Mouse (Mus musculus) liver, adult 10 weeks (tissue): Measurements from ENCODE around the gene Olfr640. TPM values are rescaled to one million over a fixed set of nuclear protein-coding genes. Genes with fewer than 3 reads are reported as not detected.

Experiments
- polyA plus RNA-seq: library from polyadenylated mRNA; stranded (reverse); fragments of 350-450 nt; fragmentation: Illumina TruSeq; extraction: RNeasy Lipid Tissue Mini Kit (QIAGEN cat#74804); gene quantifications from one replicate; pipeline ENCODE4 v1.2.3, GENCODE M21; 2014; ENCODE audit warnings: low read depth, low replicate concordance

The Olfr640 gene
- not detected for polyA plus RNA-seq

DNA sequence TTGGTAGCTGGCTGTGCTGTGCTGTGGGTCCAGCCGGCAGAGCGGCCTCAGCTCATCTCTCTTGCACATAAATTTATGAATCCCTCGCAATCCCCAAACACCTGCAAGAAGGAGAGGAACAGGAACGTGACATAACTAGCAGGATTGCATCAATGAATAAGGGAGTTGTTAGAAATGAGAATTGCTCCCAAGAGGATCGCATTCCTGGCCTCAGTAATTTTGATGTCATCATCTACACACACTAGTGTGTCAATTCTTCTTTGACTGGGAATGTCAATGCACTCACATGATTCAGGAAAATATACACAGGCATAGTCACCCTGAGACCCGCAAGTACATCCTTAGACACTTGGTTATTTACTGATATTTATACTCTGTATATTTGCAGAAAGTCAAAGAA lies at the start of gene Olfr640:
TSS of gene Olfr640 (minus strand) at position 101 of the 400 bp plus-strand sequence.

DNA sequence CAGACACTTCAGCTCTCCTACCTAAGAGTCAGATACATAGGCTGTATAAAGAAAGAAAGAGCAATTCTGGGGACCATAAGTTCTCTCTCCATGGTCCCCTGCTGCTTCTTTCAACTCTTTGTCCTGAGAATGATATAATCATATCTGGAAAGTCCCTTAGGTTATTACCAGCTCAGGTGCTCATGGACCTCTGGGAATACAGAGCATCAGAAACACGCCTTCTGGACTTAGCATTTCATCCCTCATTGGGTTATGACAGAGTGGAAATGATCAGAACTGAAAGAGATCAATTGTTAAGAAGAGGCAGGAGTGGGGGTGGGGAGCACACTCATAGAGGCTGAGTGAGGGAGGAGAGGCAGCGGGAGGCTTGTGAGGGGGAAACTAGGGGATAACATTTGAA lies 46.4 kb upstream of the Olfr640 start, which contains the start of gene Olfr644:
TSS of gene Olfr644 (minus strand) at position 101 of the 400 bp plus-strand sequence.

DNA sequence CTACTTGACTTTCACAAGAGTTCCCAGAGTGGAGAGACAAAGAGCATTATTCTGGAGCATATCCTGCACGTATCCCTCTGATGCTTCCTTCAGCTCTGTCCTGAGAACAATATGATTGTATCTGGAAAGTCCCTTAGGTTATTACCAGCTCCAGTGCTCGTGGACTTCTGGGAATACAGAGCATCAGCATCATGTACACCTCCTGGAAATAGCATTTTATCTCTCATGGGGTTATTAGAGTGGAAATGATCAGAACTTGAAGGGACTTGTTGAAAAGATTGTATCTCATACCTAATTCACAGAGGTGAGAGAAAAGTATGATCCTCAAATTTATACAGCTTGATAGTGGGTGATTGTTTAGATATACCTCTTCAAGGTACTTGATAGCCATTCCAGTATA lies 36.0 kb upstream of the Olfr640 start, which contains the start of gene 4930516K23Rik:
TSS of gene 4930516K23Rik (minus strand) at position 101 of the 400 bp plus-strand sequence.

GRCm38 (mm10) chr7:104052566-104052965 lies 27.2 kb upstream of the Olfr640 start, which contains the start of gene Olfr642:
Olfr642 (minus strand) TSS chr7:104052666.

DNA sequence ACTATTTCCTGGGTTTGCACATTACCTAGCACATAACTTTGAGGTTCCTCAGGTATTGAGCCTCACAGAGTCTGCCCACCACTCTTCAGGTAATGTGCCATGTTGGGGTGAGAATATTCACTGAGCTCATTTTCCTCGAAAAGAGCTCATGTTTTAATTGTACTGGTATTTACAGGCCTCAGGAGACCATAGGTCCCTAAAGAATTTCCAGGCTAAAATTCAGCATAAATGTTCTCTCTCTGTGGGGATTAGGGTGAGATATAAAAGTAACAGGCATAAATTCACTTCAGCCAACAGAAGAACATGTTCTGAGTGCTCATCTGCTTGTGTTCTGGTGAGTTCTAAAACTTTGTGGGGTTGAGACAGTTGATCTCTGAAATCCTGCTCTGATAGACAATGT lies 9.8 kb upstream of the Olfr640 start, which contains the start of gene Olfr641:
TSS of gene Olfr641 (plus strand) at position 301 of the 400 bp plus-strand sequence.

DNA sequence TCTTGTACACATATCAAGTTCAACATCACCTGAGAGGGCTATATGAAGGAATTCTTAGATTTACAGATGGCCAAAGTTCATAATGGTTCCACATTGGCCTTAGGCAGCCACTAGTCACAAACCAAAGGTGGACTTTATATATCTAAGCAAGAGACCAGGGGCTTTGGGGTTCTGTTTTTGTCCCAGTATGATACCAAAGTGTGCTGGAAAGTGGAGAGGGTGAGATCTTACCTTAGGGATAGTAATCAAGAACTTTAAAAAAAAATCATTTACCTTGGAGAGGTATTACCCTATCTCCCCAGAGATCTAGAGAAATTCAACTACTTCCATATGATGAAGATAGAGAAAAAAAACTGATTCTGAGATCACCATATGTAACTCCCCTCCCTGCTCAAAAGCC lies 8.2 kb downstream of the Olfr640 start, which contains the start of gene Olfr639:
TSS of gene Olfr639 (minus strand) at position 101 of the 400 bp plus-strand sequence.

GRCm38 (mm10) chr7:103998446-103998845 lies 26.9 kb downstream of the Olfr640 start, which contains the start of gene Olfr638:
Olfr638 (plus strand) TSS chr7:103998746.

GRCm38 (mm10) chr7:103970852-103971251 lies 54.5 kb downstream of the Olfr640 start, which contains the start of gene Olfr635:
Olfr635 (plus strand) TSS chr7:103971152.

Other genes with a start within 250 kb of the Olfr640 start
- not detected for gene Olfr68, start 245.9 kb downstream of the Olfr640 start, polyA plus RNA-seq
- gene Olfr67, start 233.8 kb downstream of the Olfr640 start, polyA plus RNA-seq = not detected
- 14.4 TPM for gene Hbb-bt, start 211.6 kb downstream of the Olfr640 start, polyA plus RNA-seq
- 131 TPM for gene Hbb-bs, start 197.5 kb downstream of the Olfr640 start, polyA plus RNA-seq
- gene Hbb-bh2, start 185.1 kb downstream of the Olfr640 start, polyA plus RNA-seq = not detected
- gene Hbb-bh1, start 182.4 kb downstream of the Olfr640 start, polyA plus RNA-seq = not detected
- not detected for gene Hbb-y, start 172.4 kb downstream of the Olfr640 start, polyA plus RNA-seq
- not detected for gene Olfr66, start 139.3 kb downstream of the Olfr640 start, polyA plus RNA-seq
- gene Olfr64, start 131.1 kb downstream of the Olfr640 start, polyA plus RNA-seq = not detected
- gene Olfr65, start 122.1 kb downstream of the Olfr640 start, polyA plus RNA-seq = not detected
- gene Olfr631, start 96.7 kb downstream of the Olfr640 start, polyA plus RNA-seq = not detected
- gene Olfr632, start 91.2 kb downstream of the Olfr640 start, polyA plus RNA-seq = not detected
- gene Olfr633, start 81.1 kb downstream of the Olfr640 start, polyA plus RNA-seq = not detected
- gene Olfr635, start 54.4 kb downstream of the Olfr640 start, polyA plus RNA-seq = not detected
- not detected for gene Olfr638, start 26.8 kb downstream of the Olfr640 start, polyA plus RNA-seq
- not detected for gene Olfr639, start 8.3 kb downstream of the Olfr640 start, polyA plus RNA-seq
- not detected for gene Olfr641, start 9.9 kb upstream of the Olfr640 start, polyA plus RNA-seq
- not detected for gene Olfr642, start 27.1 kb upstream of the Olfr640 start, polyA plus RNA-seq
- gene 4930516K23Rik, start 35.9 kb upstream of the Olfr640 start, polyA plus RNA-seq = not detected
- not detected for gene Olfr644, start 46.3 kb upstream of the Olfr640 start, polyA plus RNA-seq
- gene Olfr645, start 59.9 kb upstream of the Olfr640 start, polyA plus RNA-seq = not detected
- not detected for gene Olfr646, start 79.3 kb upstream of the Olfr640 start, polyA plus RNA-seq
- not detected for gene Ubqln5, start 104.3 kb upstream of the Olfr640 start, polyA plus RNA-seq
- not detected for gene Olfr643, start 111.8 kb upstream of the Olfr640 start, polyA plus RNA-seq
- not detected for gene Ubqln3, start 117.7 kb upstream of the Olfr640 start, polyA plus RNA-seq
- gene Ubqlnl, start 125.0 kb upstream of the Olfr640 start, polyA plus RNA-seq = not detected
- gene Olfm5, start 139.3 kb upstream of the Olfr640 start, polyA plus RNA-seq = not detected
- not detected for gene Olfr648, start 157.8 kb upstream of the Olfr640 start, polyA plus RNA-seq
- gene Olfr649, start 170.4 kb upstream of the Olfr640 start, polyA plus RNA-seq = not detected
- 0.34 TPM for gene Trim6, start 193.2 kb upstream of the Olfr640 start, polyA plus RNA-seq
- 14.9 TPM for gene Trim34a, start 218.9 kb upstream of the Olfr640 start, polyA plus RNA-seq